Mouse (Mus musculus) limb, embryonic 13.5 days (tissue): ENCODE results near the gene Gpm6a. TPM values are rescaled to one million over a fixed set of nuclear protein-coding genes. Genes with fewer than 3 reads are reported as not detected.

Experiments
- ATAC-seq: fragments of 200-750 bp; cut with Nextera tagmentation; 2 replicates; pipeline ENCODE4 v1.8.0; 2017; ENCODE audit warnings: low read depth, moderate number of reproducible peaks, moderate TSS enrichment; ENCODE audit not compliant: low FRiP score
- H3K27ac ChIP-seq: fragments of 300-500 bp; sonication (generic); 2 replicates; pipeline ENCODE4 v1.5.1; 2015; ENCODE audit warnings: inconsistent platforms, mild to moderate bottlenecking, moderate library complexity
- H3K27me3 ChIP-seq: fragments of 300-500 bp; sonication (generic); 2 replicates; pipeline ENCODE4 v1.6.1; 2015; ENCODE audit warnings: mild to moderate bottlenecking, inconsistent platforms
- H3K36me3 ChIP-seq: fragments of 300-500 bp; sonication (generic); 2 replicates; pipeline ENCODE4 v1.6.1; 2015; ENCODE audit warnings: inconsistent platforms, mild to moderate bottlenecking, moderate library complexity
- H3K4me1 ChIP-seq: fragments of 300-500 bp; sonication (generic); 2 replicates; pipeline ENCODE4 v1.6.1; 2015; ENCODE audit warnings: inconsistent platforms
- H3K4me2 ChIP-seq: fragments of 300-500 bp; sonication (generic); replicated peaks from 2 replicates; pipeline ENCODE4 v1.6.1; 2015; ENCODE audit warnings: inconsistent platforms, mild to moderate bottlenecking, moderate library complexity
- H3K4me3 ChIP-seq: fragments of 300-500 bp; sonication (generic); 2 replicates; pipeline ENCODE4 v1.5.1; 2015; ENCODE audit warnings: moderate library complexity, mild to moderate bottlenecking, inconsistent platforms
- H3K9ac ChIP-seq: fragments of 300-500 bp; sonication (generic); 2 replicates; pipeline ENCODE4 v1.6.1; 2015; ENCODE audit warnings: mild to moderate bottlenecking, inconsistent platforms
- H3K9me3 ChIP-seq: fragments of 300-500 bp; sonication (generic); 2 replicates; pipeline ENCODE4 v1.6.1; 2016; ENCODE audit warnings: inconsistent platforms
- WGBS: fragments of 180-500 bp; shearing (Covaris S2); methylation state at CpG from one replicate; pipeline ENCODE4 v1.1.7; 2015; 5-methylcytosine and 5-hydroxymethylcytosine counted together
- polyA plus RNA-seq: library from polyadenylated mRNA; unstranded; fragments of >200 nt; fragmentation: Nextera tagmentation; extraction: Ambion mirVana; gene quantifications from 2 replicates; pipeline ENCODE4 v1.2.1, GENCODE M21; 2015

Gene Gpm6a
- polyA plus RNA-seq, 1 experiment from 2014 or later = 3.9 TPM

DNA sequence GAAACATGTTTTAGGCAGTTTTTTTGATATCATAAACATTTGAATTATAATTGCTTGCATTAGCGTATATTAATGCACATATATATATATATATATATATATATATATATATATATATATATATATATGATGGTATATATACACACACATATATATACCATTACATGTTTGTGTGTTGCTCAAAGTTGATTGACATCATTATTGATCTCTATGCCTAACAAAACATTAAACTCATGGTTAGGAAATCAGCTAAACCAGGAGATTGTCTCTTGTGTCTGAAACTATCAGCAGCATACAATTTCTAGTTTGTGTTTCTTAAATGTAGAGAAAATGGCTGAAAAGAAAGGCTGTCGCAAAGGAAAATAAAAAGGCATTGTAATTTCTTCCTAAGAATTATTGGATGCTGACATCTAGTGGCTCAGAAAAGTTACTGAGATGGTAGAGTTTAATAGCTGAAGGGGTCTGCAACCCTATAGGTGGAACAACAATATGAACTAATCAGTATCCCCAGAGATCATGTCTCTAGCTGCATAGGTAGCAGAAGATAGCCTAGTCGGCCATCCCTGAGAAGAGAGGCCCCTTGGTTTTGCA lies 149.3 kb downstream of the Gpm6a start:
- H3K36me3 ChIP-seq = no peaks in the 10 kb centered on the region
- no peak overlapping the region for H3K4me3 ChIP-seq
- no peaks in the 10 kb centered on the region for H3K4me1 ChIP-seq
- no peak overlapping the region for H3K4me2 ChIP-seq
- 44% methylated on average over 3 of the region's 3 CpGs for WGBS
- no peaks in the 10 kb centered on the region for H3K27me3 ChIP-seq
- no peak overlapping the region for H3K9ac ChIP-seq
- no peak overlapping the region for H3K27ac ChIP-seq
- no peaks in the 10 kb centered on the region for H3K9me3 ChIP-seq
- no peak for ATAC-seq

Other genes with a start within 250 kb of the Gpm6a start
- gene Wdr17, start 67.7 kb upstream of the Gpm6a start, polyA plus RNA-seq = 1.2 and 1.3 TPM in 2 replicates